Mouse (Mus musculus): Measurements from ENCODE around the gene Zfc3h1. TPM values are rescaled to one million over a fixed set of nuclear protein-coding genes. Genes with fewer than 3 reads are reported as not detected.

The Zfc3h1 gene
- total RNA-seq (2023; ENCODE audit: inconsistent age): 69.7 to 76.9 TPM (median 73.3 TPM) in 4 replicates

GRCm38 (mm10) chr10:115384221-115385017 is at the start of gene Zfc3h1, which contains the start of gene Thap2:
TSS of gene Zfc3h1 (plus strand) at chr10:115384959.
TSS of gene Thap2 (minus strand) at chr10:115384443.

DNA sequence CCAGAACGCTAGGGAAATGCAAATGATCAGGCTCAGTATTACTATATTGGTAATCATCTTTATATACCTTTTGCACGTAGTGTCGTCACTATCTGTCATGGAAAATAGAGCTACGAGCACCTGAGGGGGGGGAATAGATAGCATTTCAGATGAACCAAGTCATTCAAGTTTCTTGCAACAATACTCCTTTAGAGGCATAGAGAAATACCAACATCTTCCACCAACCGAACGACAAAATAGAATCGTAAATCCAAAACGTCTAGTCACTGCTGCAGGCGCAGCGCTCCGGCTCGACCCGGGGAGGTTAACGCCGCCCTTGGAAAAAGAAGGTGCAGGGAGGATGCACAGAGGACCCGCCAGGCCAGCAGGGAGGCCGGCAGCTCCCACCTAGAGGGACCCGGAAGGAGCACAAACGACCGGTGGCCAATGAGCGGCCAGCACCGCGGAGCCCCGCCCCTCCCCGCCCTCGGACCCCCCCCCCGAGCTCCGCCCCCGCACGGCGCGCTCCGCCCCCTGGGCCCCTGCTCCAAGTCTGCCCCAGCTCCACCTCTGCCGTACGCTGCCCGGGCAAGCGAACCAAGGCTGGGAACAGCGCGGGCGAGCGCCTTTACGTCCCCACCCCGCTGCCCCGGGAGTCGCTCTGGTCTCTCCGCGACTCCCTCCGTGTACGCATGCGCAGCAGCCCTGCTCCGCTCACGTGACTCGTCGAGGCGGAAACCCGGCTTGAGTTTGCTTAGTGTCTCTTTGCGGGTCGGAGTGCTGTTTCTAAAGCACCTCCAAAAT is 22.7 kb upstream of the Zfc3h1 start, which contains the start of gene Tmem19:
Tmem19 (minus strand) TSS at position 662 of the 783 bp plus-strand sequence.

Other genes starting within 250 kb of the Zfc3h1 start
- not detected in 4 replicates for gene Tph2, start 199.9 kb upstream of the Zfc3h1 start, total RNA-seq (2023; ENCODE audit: inconsistent age)
- 107 to 136 TPM (median 132 TPM) in 4 replicates for gene Tbc1d15, start 133.5 kb upstream of the Zfc3h1 start, total RNA-seq (2023; ENCODE audit: inconsistent age)
- gene Rab21, start 69.4 kb upstream of the Zfc3h1 start, total RNA-seq (2023; ENCODE audit: inconsistent age): 82.8 to 95.3 TPM (median 86.6 TPM) in 4 replicates
- 24.7 to 34.2 TPM (median 29.8 TPM) in 4 replicates for gene Tmem19, start 22.5 kb upstream of the Zfc3h1 start, total RNA-seq (2023; ENCODE audit: inconsistent age)
- gene Thap2, start 516 bp upstream of the Zfc3h1 start, total RNA-seq (2023; ENCODE audit: inconsistent age): 3.9 to 7.6 TPM (median 6.4 TPM) in 4 replicates
- gene A930009A15Rik, start 185.0 kb downstream of the Zfc3h1 start, total RNA-seq (2023; ENCODE audit: inconsistent age): not detected in 4 replicates
- gene Lgr5, start 202.8 kb downstream of the Zfc3h1 start, total RNA-seq (2023; ENCODE audit: inconsistent age): 0.39 to 0.96 TPM (median 0.72 TPM) in 4 replicates

Measured in B cell, adult (primary cell).